Mouse (Mus musculus) heart, adult 2 months (tissue): ENCODE results near the gene Pik3r2.

Experiments used
- CTCF ChIP-seq: fragments of 200-600 bp; IDR thresholded peaks from 2 replicates; pipeline ENCODE4 v1.8.1; 2022; ENCODE audit warnings: antibody characterized with exemption, mild to moderate bottlenecking, moderate library complexity
- POLR2A ChIP-seq: fragments of 200-500 bp; IDR thresholded peaks from 2 replicates; pipeline ENCODE4 v1.6.1; 2011; ENCODE audit warnings: mild to moderate bottlenecking, low read depth, low read length, control low read depth; ENCODE audit not compliant: insufficient read depth

- no peak for TF ChIP-seq CTCF
- no peak for TF ChIP-seq POLR2A
These were observed 1.3 kb downstream of the Pik3r2 start for GRCm38 (mm10) chr8:70775227-70775626.
